Mouse (Mus musculus): ENCODE results near the gene Bdh1. TPM values are rescaled to one million over a fixed set of nuclear protein-coding genes. Genes with fewer than 3 reads are reported as not detected.

Bdh1 gene
- polyA plus RNA-seq, 1 experiment from 2014 or later: 30.0 TPM

- Histone ChIP-seq H3K4me1 (ENCODE audit: control insufficient read depth, insufficient read depth, low read length) (no peaks in the 10 kb centered on the region), H3K9me3 (ENCODE audit: control insufficient read depth, low read depth, low read length) (no peaks in the 10 kb centered on the region), H3K27me3 (ENCODE audit: control insufficient read depth, insufficient read depth, low read length) (0 out of 2 replicates have a peak, but pooled peaks cover 5% of the 10 kb centered on the region), H3K27ac (ENCODE audit: low read length) (no peak overlapping the region), H3K4me3 (ENCODE audit: low read depth, low read length) (no peak overlapping the region), H3K4me2 (replicated peaks; ENCODE audit: low read depth, low read length) (no peak overlapping the region), H3K9ac (replicated peaks; ENCODE audit: low read depth, low read length) (no peak overlapping the region), H3K36me3 (ENCODE audit: control insufficient read depth, insufficient read depth, low read length) (no peaks in the 10 kb centered on the region)
- 84% methylated on average over 4 of the region's 4 CpGs for WGBS
- no peak for ATAC-seq (ENCODE audit: insufficient number of reproducible peaks, insufficient read depth, low FRiP score, low read depth)
Measured at GRCm38 (mm10) chr16:31423368-31423767, 1.3 kb downstream of the Bdh1 start.

- Histone ChIP-seq H3K9me3 (ENCODE audit: control insufficient read depth, low read depth, low read length) (no peaks in the 10 kb centered on the region), H3K9ac (replicated peaks; ENCODE audit: low read depth, low read length) (no peak overlapping the region), H3K4me2 (replicated peaks; ENCODE audit: low read depth, low read length) (no peak overlapping the region), H3K27ac (ENCODE audit: low read length) (no peak overlapping the region), H3K36me3 (ENCODE audit: control insufficient read depth, insufficient read depth, low read length) (no peaks in the 10 kb centered on the region), H3K27me3 (ENCODE audit: control insufficient read depth, insufficient read depth, low read length) (0 out of 2 replicates have a peak, but pooled peaks cover 5% of the 10 kb centered on the region), H3K4me1 (ENCODE audit: control insufficient read depth, insufficient read depth, low read length) (0 out of 2 replicates have a peak, but pooled peaks cover 4% of the 10 kb centered on the region), H3K4me3 (ENCODE audit: low read depth, low read length) (no peak overlapping the region)
- 75% methylated on average over 4 of the region's 4 CpGs for WGBS
- ATAC-seq (ENCODE audit: insufficient number of reproducible peaks, insufficient read depth, low FRiP score, low read depth): no peak
Measured at GRCm38 (mm10) chr16:31424416-31425187, 2.5 kb downstream of the Bdh1 start.

- 5% methylated on average over 4 of the region's 4 CpGs for whole genome bisulfite sequencing
- no peak overlapping the region for H3K4me3 ChIP-seq (ENCODE audit: low read depth, low read length)
- 0 out of 2 replicates have a peak, but pooled peaks cover 5% of the 10 kb centered on the region for H3K27me3 ChIP-seq (ENCODE audit: control insufficient read depth, insufficient read depth, low read length)
- no peak overlapping the region for H3K27ac ChIP-seq (ENCODE audit: low read length)
- no peaks in the 10 kb centered on the region for H3K9me3 ChIP-seq (ENCODE audit: control insufficient read depth, low read depth, low read length)
- H3K4me1 ChIP-seq (ENCODE audit: control insufficient read depth, insufficient read depth, low read length): peaks cover 9% of the 10 kb centered on the region; the same call in 1 of the 2 replicates
- H3K9ac ChIP-seq (replicated peaks; ENCODE audit: low read depth, low read length): no peak overlapping the region
- no peaks in the 10 kb centered on the region for H3K36me3 ChIP-seq (ENCODE audit: control insufficient read depth, insufficient read depth, low read length)
- ATAC-seq (ENCODE audit: insufficient number of reproducible peaks, insufficient read depth, low FRiP score, low read depth): no peak
- H3K4me2 ChIP-seq (replicated peaks; ENCODE audit: low read depth, low read length): no peak overlapping the region
Measured at GRCm38 (mm10) chr16:31425508-31425907, 3.4 kb downstream of the Bdh1 start.

- no peak overlapping the region for H3K27ac ChIP-seq (ENCODE audit: low read length)
- H3K9ac ChIP-seq (replicated peaks; ENCODE audit: low read depth, low read length): no peak overlapping the region
- 0 out of 2 replicates have a peak, but pooled peaks cover 5% of the 10 kb centered on the region for H3K27me3 ChIP-seq (ENCODE audit: control insufficient read depth, insufficient read depth, low read length)
- WGBS: 86% methylated on average over 6 of the region's 6 CpGs
- no peak overlapping the region for H3K4me2 ChIP-seq (replicated peaks; ENCODE audit: low read depth, low read length)
- ATAC-seq (ENCODE audit: insufficient number of reproducible peaks, insufficient read depth, low FRiP score, low read depth): no peak
- no peaks in the 10 kb centered on the region for H3K9me3 ChIP-seq (ENCODE audit: control insufficient read depth, low read depth, low read length)
- peaks cover 9% of the 10 kb centered on the region; the same call in 1 of the 2 replicates for H3K4me1 ChIP-seq (ENCODE audit: control insufficient read depth, insufficient read depth, low read length)
- H3K4me3 ChIP-seq (ENCODE audit: low read depth, low read length): no peak overlapping the region
- no peaks in the 10 kb centered on the region for H3K36me3 ChIP-seq (ENCODE audit: control insufficient read depth, insufficient read depth, low read length)
Measured at GRCm38 (mm10) chr16:31426496-31427126, 4.5 kb downstream of the Bdh1 start.

DNA sequence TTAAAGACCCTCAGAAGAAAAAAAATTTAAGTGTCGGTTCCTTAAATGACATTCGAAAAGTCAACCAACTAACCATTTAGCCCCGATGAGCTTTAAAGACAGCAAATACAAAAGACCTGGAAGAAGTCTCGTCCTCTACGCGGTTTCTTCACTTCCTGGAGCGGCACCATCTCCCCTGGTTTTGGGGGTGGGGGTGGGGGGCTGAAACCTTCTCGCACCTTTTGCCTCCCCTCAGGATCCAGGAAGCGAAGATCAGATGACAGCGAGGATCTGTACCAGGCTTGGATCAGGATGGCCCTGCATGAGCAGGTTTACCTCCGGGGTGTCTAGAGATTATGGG lies 6.2 kb downstream of the Bdh1 start:
- no peak for ATAC-seq (ENCODE audit: insufficient number of reproducible peaks, insufficient read depth, low FRiP score, low read depth)
- peak overlapping the region; percentile 58 for H3K4me3 ChIP-seq (ENCODE audit: low read depth, low read length)
- H3K27me3 ChIP-seq (ENCODE audit: control insufficient read depth, insufficient read depth, low read length): 0 out of 2 replicates have a peak, but pooled peaks cover 5% of the 10 kb centered on the region
- WGBS: 4% methylated on average over 11 of the region's 11 CpGs
- no peaks in the 10 kb centered on the region for H3K36me3 ChIP-seq (ENCODE audit: control insufficient read depth, insufficient read depth, low read length)
- peaks cover 9% of the 10 kb centered on the region; the same call in 1 of the 2 replicates for H3K4me1 ChIP-seq (ENCODE audit: control insufficient read depth, insufficient read depth, low read length)
- peak overlapping the region; percentile 45 for H3K9ac ChIP-seq (replicated peaks; ENCODE audit: low read depth, low read length)
- H3K9me3 ChIP-seq (ENCODE audit: control insufficient read depth, low read depth, low read length): no peaks in the 10 kb centered on the region
- no peak overlapping the region for H3K27ac ChIP-seq (ENCODE audit: low read length)
- H3K4me2 ChIP-seq (replicated peaks; ENCODE audit: low read depth, low read length): peak overlapping the region; percentile 98

DNA sequence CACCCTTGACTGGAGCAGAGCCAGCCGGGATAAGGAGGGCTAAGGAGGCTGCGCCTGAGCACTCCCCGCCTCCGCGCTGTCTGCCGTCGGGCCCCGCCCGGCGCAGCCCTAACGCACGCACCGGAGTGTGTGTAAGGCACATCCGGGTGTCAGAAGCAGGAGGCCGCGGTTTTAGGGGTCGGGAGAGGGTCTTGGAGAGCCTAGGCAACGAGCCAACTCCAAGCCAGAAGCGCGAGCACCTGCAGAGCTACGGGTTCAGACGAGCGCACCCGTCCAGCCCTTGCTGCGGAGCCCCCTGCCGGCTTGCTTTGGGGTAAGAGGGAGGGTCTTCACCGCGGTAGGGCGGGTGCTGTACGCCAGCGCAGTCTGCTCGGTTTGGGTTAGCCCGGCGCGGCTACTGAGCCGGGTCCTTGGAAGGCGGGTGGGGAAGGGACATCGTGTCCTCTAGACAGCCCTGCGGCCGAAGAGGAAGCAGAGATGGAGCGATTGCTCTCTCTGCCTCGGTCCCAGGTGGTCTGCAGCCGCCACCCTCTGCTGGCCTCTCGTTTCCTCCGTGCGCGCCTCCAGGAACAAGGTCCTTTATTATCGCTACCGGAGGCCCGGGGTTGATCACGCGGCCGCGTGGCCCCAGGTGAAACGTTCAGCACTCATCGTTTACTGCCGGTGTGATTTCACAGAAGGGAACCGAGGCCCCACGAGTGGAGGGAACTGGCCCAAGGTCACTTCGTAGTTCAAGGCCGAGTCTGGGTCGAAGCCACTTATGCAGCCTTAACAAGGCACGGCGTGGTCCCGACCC lies 6.8 kb downstream of the Bdh1 start:
- Histone ChIP-seq H3K9ac (replicated peaks; ENCODE audit: low read depth, low read length) (peak overlapping the region; percentile 45), H3K9me3 (ENCODE audit: control insufficient read depth, low read depth, low read length) (no peaks in the 10 kb centered on the region), H3K27ac (ENCODE audit: low read length) (peak overlapping the region; percentile 67; the same call in 1 of the 2 replicates), H3K4me1 (ENCODE audit: control insufficient read depth, insufficient read depth, low read length) (peaks cover 11% of the 10 kb centered on the region; the same call in 1 of the 2 replicates), H3K27me3 (ENCODE audit: control insufficient read depth, insufficient read depth, low read length) (0 out of 2 replicates have a peak, but pooled peaks cover 5% of the 10 kb centered on the region), H3K4me2 (replicated peaks; ENCODE audit: low read depth, low read length) (peak overlapping the region; percentile 98), H3K4me3 (ENCODE audit: low read depth, low read length) (peak overlapping the region; percentile 58), H3K36me3 (ENCODE audit: control insufficient read depth, insufficient read depth, low read length) (no peaks in the 10 kb centered on the region)
- under 1% methylated on average over 65 of the region's 65 CpGs for WGBS
- peak; percentile 50 for ATAC-seq (ENCODE audit: insufficient number of reproducible peaks, insufficient read depth, low FRiP score, low read depth)

GRCm38 (mm10) chr16:31429471-31430155 lies 7.5 kb downstream of the Bdh1 start:
- WGBS: under 1% methylated on average over 49 of the region's 49 CpGs
- H3K27ac ChIP-seq (ENCODE audit: low read length): peak overlapping the region; percentile 67; the same call in 1 of the 2 replicates
- peak; percentile 95 for ATAC-seq (ENCODE audit: insufficient number of reproducible peaks, insufficient read depth, low FRiP score, low read depth)

More at GRCm38 (mm10) chr16:31429471-31430155, 7.5 kb downstream of the Bdh1 start:
- H3K4me3 ChIP-seq (ENCODE audit: low read depth, low read length): peak overlapping the region; percentile 58
- peak overlapping the region; percentile 45; the same call in 1 of the 2 replicates for H3K9ac ChIP-seq (replicated peaks; ENCODE audit: low read depth, low read length)
- 0 out of 2 replicates have a peak, but pooled peaks cover 5% of the 10 kb centered on the region for H3K27me3 ChIP-seq (ENCODE audit: control insufficient read depth, insufficient read depth, low read length)
- peaks cover 11% of the 10 kb centered on the region; the same call in 1 of the 2 replicates for H3K4me1 ChIP-seq (ENCODE audit: control insufficient read depth, insufficient read depth, low read length)
- no peaks in the 10 kb centered on the region for H3K36me3 ChIP-seq (ENCODE audit: control insufficient read depth, insufficient read depth, low read length)
- peak overlapping the region; percentile 98 for H3K4me2 ChIP-seq (replicated peaks; ENCODE audit: low read depth, low read length)
- H3K9me3 ChIP-seq (ENCODE audit: control insufficient read depth, low read depth, low read length): no peaks in the 10 kb centered on the region

All from stomach, embryonic 14.5 days (tissue).